Mouse (Mus musculus) forebrain, embryonic 11.5 days (tissue): ENCODE measurements around the gene Ikbke. TPM values are rescaled to one million over a fixed set of nuclear protein-coding genes. Genes with fewer than 3 reads are reported as not detected.
"Not testable (repeated sequence)": the region's sequence is repeated elsewhere in the genome, so short reads cannot be mapped to it uniquely, and the experiment has no call there.

Experiments used
- ATAC-seq: fragments of 200-750 bp; cut with Nextera tagmentation; replicated peaks from 2 replicates; pipeline ENCODE4 v1.8.0; 2017; ENCODE audit warnings: moderate TSS enrichment; ENCODE audit not compliant: low FRiP score
- DNase-seq: peaks from one replicate; pipeline ENCODE4 v3.0.0-alpha.2; 2017; ENCODE audit warnings: low spot score
- H3K27ac ChIP-seq: fragments of 300-500 bp; sonication (generic); 2 replicates; pipeline ENCODE4 v1.5.1; 2014; ENCODE audit warnings: low read depth, low read length
- H3K27me3 ChIP-seq: fragments of 300-500 bp; sonication (generic); 2 replicates; pipeline ENCODE4 v1.6.1; 2014; ENCODE audit warnings: mild to moderate bottlenecking, low read length, mixed read lengths; ENCODE audit not compliant: control insufficient read depth, insufficient read depth
- H3K36me3 ChIP-seq: fragments of 300-500 bp; sonication (generic); 2 replicates; pipeline ENCODE4 v1.6.1; 2014; ENCODE audit warnings: mild to moderate bottlenecking, low read length, moderate library complexity, mixed read lengths; ENCODE audit not compliant: control insufficient read depth, insufficient read depth
- H3K4me1 ChIP-seq: fragments of 300-500 bp; sonication (generic); replicated peaks from 2 replicates; pipeline ENCODE4 v1.6.1; 2014; ENCODE audit warnings: low read length, mixed read lengths; ENCODE audit not compliant: control insufficient read depth, insufficient read depth
- H3K4me2 ChIP-seq: fragments of 300-500 bp; sonication (generic); 2 replicates; pipeline ENCODE4 v1.6.1; 2014; ENCODE audit warnings: low read depth, mild to moderate bottlenecking, low read length, moderate library complexity, mixed read lengths; ENCODE audit not compliant: severe bottlenecking
- H3K4me3 ChIP-seq: fragments of 300-500 bp; sonication (generic); 2 replicates; pipeline ENCODE4 v1.5.1; 2014; ENCODE audit warnings: low read depth, low read length
- H3K9ac ChIP-seq: fragments of 300-500 bp; sonication (generic); 2 replicates; pipeline ENCODE4 v1.6.1; 2014; ENCODE audit warnings: low read length
- H3K9me3 ChIP-seq: fragments of 300-500 bp; sonication (generic); 2 replicates; pipeline ENCODE4 v1.6.1; 2016; ENCODE audit warnings: low read length, mixed read lengths; ENCODE audit not compliant: control insufficient read depth
- WGBS: fragments of 180-500 bp; shearing (Covaris S2); extraction: QIAGEN DNeasy Blood & Tissue Kit; methylation state at CpG from one replicate; pipeline ENCODE4 v1.1.7; 2014; 5-methylcytosine and 5-hydroxymethylcytosine counted together
- polyA plus RNA-seq: library from polyadenylated mRNA; unstranded; fragments of >200 nt; fragmentation: Nextera tagmentation; extraction: Ambion mirVana; gene quantifications from 2 replicates; pipeline ENCODE4 v1.2.1, GENCODE M21; 2014

Gene Ikbke
- polyA plus RNA-seq, 1 experiment from 2014 or later = 0.83 TPM

DNA sequence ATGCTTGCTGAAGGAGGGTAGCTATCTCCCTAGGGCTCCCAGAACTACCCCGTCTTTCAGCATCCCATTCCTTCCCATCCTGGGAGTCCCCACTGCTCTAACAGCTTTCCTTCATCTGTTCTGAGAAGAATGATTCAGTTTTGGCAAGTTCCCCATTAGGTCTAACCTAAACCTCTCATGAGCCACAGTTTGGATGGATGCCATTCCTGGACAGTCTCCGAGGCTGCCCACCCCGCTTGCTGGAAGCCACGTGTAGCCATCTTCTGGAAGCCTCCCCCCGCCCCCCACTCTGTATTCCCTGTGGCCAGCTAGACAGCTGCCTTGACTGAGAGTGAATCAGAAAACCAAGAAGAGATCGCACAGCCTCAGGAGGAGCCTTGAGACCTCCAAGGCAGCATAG is 22.1 kb downstream of the Ikbke start:
- WGBS = 76% methylated on average over 6 of the region's 6 CpGs
- no peak for ATAC-seq

DNA sequence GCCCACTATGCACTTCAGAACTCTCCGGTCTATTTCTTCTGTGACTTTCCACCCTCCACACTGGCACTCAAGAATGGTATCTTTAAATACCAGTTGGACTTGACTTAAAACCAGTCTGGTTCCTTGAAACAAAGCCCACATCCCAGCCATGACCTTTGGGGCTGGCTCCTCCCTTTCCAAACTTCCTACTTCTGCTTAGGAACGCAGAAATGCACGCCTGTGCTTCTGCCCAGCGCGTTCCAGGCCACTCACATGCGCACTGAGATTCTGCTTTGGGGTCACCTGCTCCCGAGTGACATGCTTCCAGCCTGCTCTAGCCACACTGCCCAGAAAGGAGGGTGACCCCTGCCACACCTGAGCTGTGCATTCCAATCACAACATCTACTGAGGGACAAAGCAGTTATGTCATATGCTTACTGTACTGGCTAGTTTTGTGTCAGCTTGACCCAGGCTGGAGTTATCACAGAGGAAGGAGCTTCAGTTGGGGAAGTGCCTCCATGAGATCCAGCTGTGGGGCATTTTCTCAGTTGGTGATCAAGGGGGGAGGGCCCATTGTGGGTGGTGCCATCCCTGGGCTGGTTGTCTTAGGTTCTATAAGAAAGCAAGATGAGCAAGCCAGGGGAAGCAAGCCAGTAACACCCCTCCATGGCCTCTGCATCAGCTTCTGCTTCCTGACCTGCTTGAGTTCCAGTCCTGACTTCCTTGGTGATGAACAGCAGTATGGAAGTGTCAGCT is 26.7 kb downstream of the Ikbke start:
- H3K27me3 ChIP-seq, H3K4me2 ChIP-seq, DNase-seq, H3K36me3 ChIP-seq, H3K4me1 ChIP-seq, ATAC-seq, H3K9ac ChIP-seq, H3K27ac ChIP-seq, H3K4me3 ChIP-seq, H3K9me3 ChIP-seq: not testable (repeated sequence)
- 80% methylated on average over 7 of the region's 7 CpGs for WGBS

More for the DNA sequence above, 22.1 kb downstream of the Ikbke start:
- no peaks in the 10 kb centered on the region for H3K9me3 ChIP-seq
- no peaks in the 10 kb centered on the region for H3K27me3 ChIP-seq
- no peak overlapping the region for H3K4me2 ChIP-seq
- no peak overlapping the region for H3K27ac ChIP-seq
- H3K9ac ChIP-seq = no peak overlapping the region
- no peaks in the 10 kb centered on the region for H3K4me1 ChIP-seq
- H3K4me3 ChIP-seq = no peak overlapping the region
- no peak for DNase-seq
- no peaks in the 10 kb centered on the region for H3K36me3 ChIP-seq

DNA sequence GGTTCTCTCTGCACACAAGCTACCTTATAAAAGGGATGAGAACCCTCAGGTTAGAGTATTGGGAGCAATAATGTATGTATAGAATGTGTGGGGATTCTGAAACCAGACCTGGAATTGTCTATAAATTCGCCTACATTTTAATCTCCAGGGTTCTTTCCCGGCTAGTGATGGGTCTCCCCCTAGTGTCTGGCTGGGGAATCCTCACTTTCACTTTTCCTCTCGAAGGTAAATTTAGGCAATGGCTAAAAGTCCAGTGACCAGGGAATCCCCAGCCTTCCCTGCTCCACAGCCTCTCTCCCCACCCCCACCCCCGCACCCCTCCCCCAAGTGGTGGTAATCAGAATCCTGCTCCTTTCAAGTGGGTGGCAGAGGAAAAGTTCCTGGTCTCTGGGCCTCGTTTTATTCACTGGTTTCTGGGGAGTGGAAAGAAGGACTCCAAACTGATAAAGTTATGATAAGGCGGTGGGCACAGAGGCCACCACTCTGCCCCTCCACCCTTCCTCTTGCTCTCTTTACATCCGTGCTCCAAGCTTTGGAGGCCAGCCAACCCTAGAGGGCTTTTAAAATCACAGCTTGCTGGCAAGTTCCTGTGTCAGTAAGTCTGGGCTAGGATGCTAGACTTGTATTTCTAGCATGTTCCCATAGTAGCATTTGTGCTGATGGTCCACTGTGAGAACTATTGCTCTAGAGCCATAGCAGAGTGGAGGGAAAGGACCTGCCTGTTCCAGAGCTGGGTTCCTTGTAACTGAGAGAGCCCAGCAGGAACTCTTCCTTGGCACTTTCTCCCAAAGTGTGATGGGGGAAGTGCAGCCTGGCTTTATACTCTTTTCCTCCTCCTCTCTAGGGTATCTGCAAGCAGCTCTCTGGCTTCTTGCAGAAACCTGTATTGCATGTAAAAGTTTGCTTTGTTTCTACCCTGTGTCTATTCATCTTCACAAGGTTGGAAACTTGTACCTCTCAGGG is 32.7 kb downstream of the Ikbke start:
- Histone ChIP-seq H3K9me3 (no peaks in the 10 kb centered on the region), H3K4me1 (peaks cover 5% of the 10 kb centered on the region; the same call in 1 of the 2 replicates), H3K27me3 (peaks cover 28% of the 10 kb centered on the region), H3K9ac (no peak overlapping the region), H3K4me3 (no peak overlapping the region), H3K36me3 (no peaks in the 10 kb centered on the region), H3K27ac (no peak overlapping the region), H3K4me2 (no peak overlapping the region)
- DNase-seq = peak; percentile 55
- no peak; the same call in 1 of the 2 replicates for ATAC-seq
- WGBS = 19% methylated on average over 7 of the region's 7 CpGs

DNA sequence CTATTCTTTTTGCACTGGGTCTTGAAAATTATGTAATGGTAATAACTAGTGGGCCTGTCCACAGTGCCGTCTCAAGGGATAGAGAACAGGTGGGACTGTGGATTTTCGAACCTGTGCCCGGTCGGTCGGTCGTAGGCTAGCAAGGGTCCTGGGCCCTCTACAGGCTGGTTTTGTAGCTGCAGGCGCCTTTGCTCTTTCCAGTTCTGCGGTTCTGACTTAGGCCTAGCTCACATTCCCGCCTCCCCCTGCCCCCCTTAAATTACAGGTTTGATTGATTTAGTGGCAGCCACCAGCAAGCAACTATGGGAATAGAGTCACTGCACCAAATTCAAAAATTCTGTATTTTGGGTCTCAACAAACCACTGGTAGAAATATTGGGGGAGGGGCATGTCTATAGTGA is 33.5 kb downstream of the Ikbke start:
- no peak overlapping the region for H3K9ac ChIP-seq
- peaks cover 5% of the 10 kb centered on the region; the same call in 1 of the 2 replicates for H3K4me1 ChIP-seq
- H3K27me3 ChIP-seq = peaks cover 28% of the 10 kb centered on the region
- DNase-seq = peak; percentile 66
- peak overlapping the region; percentile 59; the same call in 1 of the 2 replicates for H3K4me3 ChIP-seq
- no peaks in the 10 kb centered on the region for H3K9me3 ChIP-seq
- no peak overlapping the region for H3K27ac ChIP-seq
- 7% methylated on average over 9 of the region's 9 CpGs for WGBS
- H3K4me2 ChIP-seq = peak overlapping the region; percentile 97
- peak; percentile 68 for ATAC-seq
- H3K36me3 ChIP-seq = no peaks in the 10 kb centered on the region

DNA sequence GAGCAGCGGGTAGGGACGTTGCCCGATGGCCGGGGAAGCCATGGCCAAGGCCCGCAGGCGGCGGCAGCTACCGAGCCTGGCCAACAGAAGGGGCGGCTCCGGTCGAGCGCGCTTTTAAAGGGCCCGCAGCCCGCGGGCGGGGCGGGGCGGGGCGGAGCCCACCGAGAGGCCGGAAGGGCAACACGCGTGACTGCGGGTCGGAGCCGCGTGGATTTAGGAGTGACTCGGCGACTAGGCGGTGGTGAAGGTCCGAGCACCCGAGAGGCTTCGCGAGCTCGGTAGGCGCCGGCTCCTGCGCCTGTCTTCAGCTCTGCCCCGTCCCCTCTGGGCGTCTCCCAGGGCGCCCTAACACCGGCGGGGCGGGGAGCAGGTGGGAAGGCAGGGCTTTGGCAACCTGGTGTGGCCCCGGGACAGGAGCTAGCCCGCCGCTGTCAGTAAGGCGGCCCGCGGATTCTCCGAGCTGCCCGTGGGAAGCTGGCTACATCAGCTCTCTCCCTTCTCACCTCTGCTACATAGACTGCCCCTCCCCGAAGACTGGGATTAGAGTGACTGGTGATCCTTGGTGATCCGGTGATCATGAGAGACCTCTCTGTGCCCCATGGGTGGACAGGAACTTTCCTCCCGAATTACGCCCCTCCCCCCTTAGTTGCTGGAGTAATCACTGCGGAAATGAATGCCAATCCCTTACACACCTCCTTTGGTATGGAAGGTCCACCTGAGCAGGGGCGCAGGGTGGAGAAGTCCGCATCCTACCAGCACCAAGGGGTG is 34.1 kb downstream of the Ikbke start, which contains the start of gene Rassf5:
Rassf5 (minus strand) TSS at position 170 of the 768 bp plus-strand sequence.
- Histone ChIP-seq H3K9me3 (no peaks in the 10 kb centered on the region), H3K4me3 (peak within 1 kb of the TSS; percentile 59), H3K27me3 (peaks cover 28% of the 10 kb centered on the region), H3K36me3 (no peaks in the 10 kb centered on the region), H3K4me2 (peak within 1 kb of the TSS; percentile 97), H3K27ac (no peak within 1 kb of the TSS), H3K9ac (peak within 1 kb of the TSS; percentile 60), H3K4me1 (peaks cover 5% of the 10 kb centered on the region; the same call in 1 of the 2 replicates)
- DNase-seq (peak; percentile 71), ATAC-seq (peak; percentile 48)
- under 1% methylated on average over 56 of the region's 60 CpGs for WGBS

DNA sequence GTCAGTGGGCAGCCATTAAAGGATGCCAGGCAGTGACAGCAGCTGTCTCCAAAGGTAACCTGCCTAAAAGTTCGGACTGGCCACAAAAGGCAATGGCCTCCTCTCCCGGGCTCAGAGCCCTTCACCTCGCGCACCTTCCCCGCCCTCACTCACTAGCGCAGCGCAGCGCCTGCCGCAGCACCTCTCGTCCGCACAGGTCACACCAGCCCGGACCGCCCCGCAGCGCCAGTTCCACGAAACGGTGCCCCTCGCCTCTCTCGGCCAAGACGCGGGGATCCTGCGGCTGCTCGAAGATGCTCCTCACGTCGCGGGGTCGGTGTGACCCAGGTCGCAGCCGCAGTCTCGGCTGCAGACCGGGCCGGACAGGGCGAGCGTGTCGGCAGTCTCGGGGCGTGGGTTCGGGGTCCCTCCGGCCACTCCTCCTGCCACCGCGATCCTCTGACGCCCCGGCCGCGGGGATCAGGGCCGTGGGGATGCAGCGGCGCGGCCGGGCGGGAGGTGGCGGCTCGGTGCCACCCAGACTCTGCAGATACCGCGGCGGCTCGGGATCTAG is 34.8 kb downstream of the Ikbke start:
- H3K9me3 ChIP-seq = no peaks in the 10 kb centered on the region
- H3K36me3 ChIP-seq = no peaks in the 10 kb centered on the region
- H3K27ac ChIP-seq = no peak overlapping the region
- peak overlapping the region; percentile 60 for H3K9ac ChIP-seq
- H3K4me2 ChIP-seq = peak overlapping the region; percentile 97
- H3K4me3 ChIP-seq = peak overlapping the region; percentile 59
- H3K4me1 ChIP-seq = peaks cover 5% of the 10 kb centered on the region; the same call in 1 of the 2 replicates
- DNase-seq = no peak
- ATAC-seq = peak; percentile 13
- under 1% methylated on average over 53 of the region's 57 CpGs for WGBS
- peaks cover 28% of the 10 kb centered on the region for H3K27me3 ChIP-seq

DNA sequence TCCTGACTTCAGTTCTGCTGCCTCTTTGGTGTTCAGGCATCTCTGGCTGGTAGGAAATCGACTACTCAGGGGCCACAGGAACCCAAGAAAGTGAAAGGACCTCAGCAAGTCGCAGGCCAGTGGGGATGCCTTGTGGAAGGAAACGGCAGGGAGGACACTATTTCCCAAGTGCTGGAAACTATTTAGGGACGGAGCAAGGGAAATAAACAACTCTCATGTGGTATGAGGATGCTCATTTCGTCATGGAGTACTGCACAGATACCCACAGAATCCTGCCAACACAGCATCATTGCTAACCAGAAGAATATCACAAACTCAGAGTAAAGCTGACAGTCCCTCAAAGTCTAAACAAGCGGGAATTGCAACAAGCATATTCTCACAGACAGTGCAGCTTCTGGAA is 36.5 kb downstream of the Ikbke start:
- no peaks in the 10 kb centered on the region for H3K9me3 ChIP-seq
- ATAC-seq (no peak), DNase-seq (no peak)
- no peak overlapping the region for H3K27ac ChIP-seq
- no peaks in the 10 kb centered on the region for H3K36me3 ChIP-seq
- no peak overlapping the region for H3K4me3 ChIP-seq
- WGBS = 69% methylated on average over 6 of the region's 6 CpGs
- no peak overlapping the region for H3K4me2 ChIP-seq
- peaks cover 5% of the 10 kb centered on the region; the same call in 1 of the 2 replicates for H3K4me1 ChIP-seq
- H3K27me3 ChIP-seq = peaks cover 28% of the 10 kb centered on the region
- H3K9ac ChIP-seq = no peak overlapping the region
